Mouse (Mus musculus): ENCODE data around the gene Lcn2.

DNA sequence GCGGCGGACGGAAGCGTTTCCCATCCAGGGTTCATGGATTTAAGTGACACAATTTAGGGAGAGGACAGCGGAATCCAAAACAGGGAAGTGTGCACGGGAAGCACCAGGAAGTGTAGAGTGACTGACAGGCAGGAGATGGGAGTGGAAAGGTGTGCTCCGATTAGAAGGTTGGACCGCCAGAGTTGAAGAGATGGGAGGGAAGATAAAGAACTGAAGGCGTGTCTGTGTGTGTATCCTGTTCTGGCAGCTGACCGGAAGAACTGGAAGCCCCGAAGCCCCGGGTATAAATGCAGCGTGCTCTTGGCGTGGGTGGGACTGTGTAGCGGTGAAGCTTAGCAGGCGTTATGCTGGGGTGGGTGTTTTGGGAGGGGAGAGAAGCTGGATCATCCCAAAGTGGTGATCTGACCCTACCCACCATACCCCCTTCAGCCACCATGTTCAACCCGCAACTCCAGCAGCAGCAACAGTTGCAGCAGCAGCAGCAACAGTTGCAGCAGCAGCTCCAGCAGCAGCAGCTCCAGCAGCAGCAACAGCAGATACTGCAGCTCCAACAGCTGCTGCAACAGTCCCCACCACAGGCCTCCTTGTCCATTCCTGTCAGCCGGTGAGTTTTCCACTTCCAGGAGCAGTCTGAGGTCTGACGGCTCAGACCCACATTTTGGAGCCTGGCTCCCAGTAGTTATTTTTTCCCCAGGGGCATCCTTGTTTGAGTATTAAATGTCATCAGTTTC is 24.5 kb downstream of the Lcn2 start:
- no peak for TF ChIP-seq POLR2AphosphoS2 (IDR thresholded peaks at IDR 0.05; ENCODE audit: low read depth, low read length)
- no peak for TF ChIP-seq EP300 (IDR thresholded peaks at IDR 0.05; ENCODE audit: low read length)
- TF ChIP-seq USF1 (IDR thresholded peaks at IDR 0.05; ENCODE audit: low read depth, low read length): no peak
- TF ChIP-seq SMC3 (IDR thresholded peaks at IDR 0.05; ENCODE audit: low read depth, low read length): no peak
- TF ChIP-seq CTCF (conservative IDR thresholded peaks at IDR 0.05 in 1 of 2, IDR thresholded peaks at IDR 0.05 in 1 of 2; ENCODE audit: low read depth in 2 of 2, low read length in 2 of 2): no peak
